Mouse (Mus musculus): ENCODE data around the gene Sgo1. TPM values are rescaled to one million over a fixed set of nuclear protein-coding genes. Genes with fewer than 3 reads are reported as not detected.
"Not testable (repeated sequence)": the region's sequence is repeated elsewhere in the genome, so short reads cannot be mapped to it uniquely, and the experiment has no call there.

Sgo1 gene
- polyA plus RNA-seq, 1 experiment from 2014 or later: 24.6 TPM

- no peak for ATAC-seq (ENCODE audit: insufficient number of reproducible peaks, low FRiP score, low TSS enrichment, low read depth)
- Histone ChIP-seq H3K4me1 (no peaks in the 10 kb centered on the region), H3K27me3 (no peaks in the 10 kb centered on the region), H3K4me3 (replicated peaks) (no peak overlapping the region), H3K27ac (replicated peaks) (no peak overlapping the region), H3K4me2 (replicated peaks) (no peak overlapping the region), H3K36me3 (peaks cover 16% of the 10 kb centered on the region; the same call in 1 of the 2 replicates), H3K9ac (no peak overlapping the region), H3K9me3 (replicated peaks) (no peaks in the 10 kb centered on the region)
- WGBS: 72% methylated on average over 2 of the region's 2 CpGs
Measured at GRCm38 (mm10) chr17:53664703-53665382, 24.3 kb downstream of the Sgo1 start.

- H3K9ac ChIP-seq: no peak overlapping the region
- H3K9me3 ChIP-seq (replicated peaks): no peaks in the 10 kb centered on the region
- peaks cover 22% of the 10 kb centered on the region; the same call in 1 of the 2 replicates for H3K36me3 ChIP-seq
- H3K27me3 ChIP-seq: no peaks in the 10 kb centered on the region
- no peak overlapping the region for H3K4me3 ChIP-seq (replicated peaks)
- no peak overlapping the region for H3K27ac ChIP-seq (replicated peaks)
- H3K4me1 ChIP-seq: no peaks in the 10 kb centered on the region
- no peak overlapping the region for H3K4me2 ChIP-seq (replicated peaks)
- ATAC-seq (ENCODE audit: insufficient number of reproducible peaks, low FRiP score, low TSS enrichment, low read depth): no peak
- WGBS: 78% methylated on average over 3 of the region's 3 CpGs
Measured at GRCm38 (mm10) chr17:53664267-53664666, 24.9 kb downstream of the Sgo1 start.

DNA sequence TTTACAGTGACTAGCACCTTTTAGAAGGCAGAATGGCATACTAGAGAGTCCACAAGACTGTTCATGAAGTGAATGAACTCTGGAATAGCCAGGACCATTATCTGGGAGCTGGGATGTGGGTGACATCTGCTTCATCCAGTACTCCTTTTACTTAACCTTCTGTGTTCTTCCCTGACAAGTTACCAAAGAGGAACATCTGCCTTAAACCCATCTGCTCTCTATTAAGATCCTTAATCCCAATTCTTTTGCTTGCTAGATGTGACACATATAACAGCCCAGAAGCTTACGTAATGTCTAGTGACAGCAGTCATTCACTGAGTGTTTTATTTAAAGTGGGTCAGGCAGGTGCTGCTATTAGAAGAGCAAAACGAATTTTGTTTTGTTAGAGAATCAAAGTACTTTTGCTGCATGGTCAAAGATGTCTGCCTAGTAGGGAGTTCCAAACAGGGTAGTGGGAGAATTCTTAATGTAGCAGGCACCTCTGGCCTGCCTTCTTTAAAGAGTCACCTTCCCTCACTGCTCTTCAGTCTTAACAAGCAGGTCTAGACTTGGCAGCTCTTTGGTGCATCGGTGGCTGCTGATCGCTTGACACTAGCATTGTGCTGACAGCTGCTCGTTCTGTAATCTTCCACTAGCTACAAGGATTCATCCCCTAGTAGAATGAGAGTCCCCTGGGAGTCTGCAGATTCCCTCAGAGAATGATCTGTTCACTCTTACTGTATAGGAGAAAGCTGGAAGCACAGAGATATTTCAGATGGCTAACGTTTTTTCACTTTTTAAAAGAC is 27.9 kb downstream of the Sgo1 start:
- no peak overlapping the region for H3K9ac ChIP-seq
- H3K4me3 ChIP-seq (replicated peaks): no peak overlapping the region
- no peak overlapping the region for H3K27ac ChIP-seq (replicated peaks)
- H3K4me2 ChIP-seq (replicated peaks): no peak overlapping the region
- no peaks in the 10 kb centered on the region for H3K9me3 ChIP-seq (replicated peaks)
- no peaks in the 10 kb centered on the region for H3K4me1 ChIP-seq
- H3K27me3 ChIP-seq: no peaks in the 10 kb centered on the region
- ATAC-seq (ENCODE audit: insufficient number of reproducible peaks, low FRiP score, low TSS enrichment, low read depth): no peak
- peaks cover 21% of the 10 kb centered on the region; the same call in 1 of the 2 replicates for H3K36me3 ChIP-seq
- 59% methylated on average over 6 of the region's 6 CpGs for WGBS

- ATAC-seq (ENCODE audit: insufficient number of reproducible peaks, low FRiP score, low TSS enrichment, low read depth): no peak
- Histone ChIP-seq H3K9ac (no peak overlapping the region), H3K9me3 (replicated peaks) (no peaks in the 10 kb centered on the region), H3K36me3 (peaks cover 26% of the 10 kb centered on the region; the same call in 1 of the 2 replicates), H3K4me2 (replicated peaks) (no peak overlapping the region), H3K4me3 (replicated peaks) (no peak overlapping the region), H3K27me3 (no peaks in the 10 kb centered on the region), H3K27ac (replicated peaks) (no peak overlapping the region), H3K4me1 (no peaks in the 10 kb centered on the region)
- 69% methylated on average over 4 of the region's 4 CpGs for WGBS
Measured at GRCm38 (mm10) chr17:53659738-53660137, 29.4 kb downstream of the Sgo1 start.

DNA sequence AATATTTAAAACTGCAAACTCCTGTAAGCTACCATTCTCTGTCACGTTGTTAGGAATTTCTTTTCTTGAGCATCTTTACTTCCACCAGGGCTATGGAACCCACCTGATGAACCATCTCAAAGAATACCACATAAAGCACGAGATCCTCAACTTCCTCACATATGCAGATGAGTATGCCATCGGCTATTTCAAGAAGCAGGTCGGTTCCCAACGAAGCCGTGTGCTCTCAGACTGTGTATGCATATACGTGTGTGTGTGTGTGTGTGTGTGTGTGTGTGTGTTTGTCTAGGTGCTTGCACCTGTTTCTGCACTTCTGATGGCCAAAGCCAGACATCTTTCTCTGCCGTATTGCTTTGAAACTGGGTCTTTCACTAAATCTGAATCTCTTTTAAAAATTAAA is 29.9 kb downstream of the Sgo1 start:
- Histone ChIP-seq H3K27me3 (no peaks in the 10 kb centered on the region), H3K9me3 (replicated peaks) (no peaks in the 10 kb centered on the region), H3K27ac (replicated peaks) (no peak overlapping the region), H3K4me2 (replicated peaks) (no peak overlapping the region), H3K4me1 (no peaks in the 10 kb centered on the region), H3K4me3 (replicated peaks) (no peak overlapping the region), H3K9ac (no peak overlapping the region), H3K36me3 (peaks cover 26% of the 10 kb centered on the region; the same call in 1 of the 2 replicates)
- WGBS: 85% methylated on average over 8 of the region's 8 CpGs
- no peak for ATAC-seq (ENCODE audit: insufficient number of reproducible peaks, low FRiP score, low TSS enrichment, low read depth)

DNA sequence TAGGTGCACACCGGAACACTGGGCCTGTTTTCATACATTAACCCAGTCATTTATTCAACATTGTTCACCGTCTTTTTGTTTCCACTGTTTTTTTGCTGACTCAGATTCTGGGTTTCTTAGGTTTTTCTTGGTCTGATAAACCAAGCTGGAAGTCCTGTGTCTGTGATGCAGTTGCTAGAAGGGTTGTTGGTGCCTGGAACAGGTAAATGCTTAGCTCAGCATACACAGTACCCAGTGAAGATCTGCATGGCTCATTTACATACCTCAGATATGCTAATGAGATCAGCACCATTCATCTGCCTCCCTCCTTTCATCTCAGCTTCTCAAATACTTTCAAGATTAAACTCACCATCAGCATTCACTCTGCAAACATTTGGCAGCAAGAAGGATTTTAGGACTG is 30.5 kb downstream of the Sgo1 start:
- H3K36me3 ChIP-seq: peaks cover 31% of the 10 kb centered on the region
- no peak overlapping the region for H3K4me3 ChIP-seq (replicated peaks)
- ATAC-seq (ENCODE audit: insufficient number of reproducible peaks, low FRiP score, low TSS enrichment, low read depth): no peak
- H3K27ac ChIP-seq (replicated peaks): no peak overlapping the region
- H3K9ac ChIP-seq: no peak overlapping the region
- no peaks in the 10 kb centered on the region for H3K27me3 ChIP-seq
- H3K4me2 ChIP-seq (replicated peaks): no peak overlapping the region
- 85% methylated on average over 2 of the region's 2 CpGs for WGBS
- H3K9me3 ChIP-seq (replicated peaks): no peaks in the 10 kb centered on the region
- H3K4me1 ChIP-seq: no peaks in the 10 kb centered on the region

DNA sequence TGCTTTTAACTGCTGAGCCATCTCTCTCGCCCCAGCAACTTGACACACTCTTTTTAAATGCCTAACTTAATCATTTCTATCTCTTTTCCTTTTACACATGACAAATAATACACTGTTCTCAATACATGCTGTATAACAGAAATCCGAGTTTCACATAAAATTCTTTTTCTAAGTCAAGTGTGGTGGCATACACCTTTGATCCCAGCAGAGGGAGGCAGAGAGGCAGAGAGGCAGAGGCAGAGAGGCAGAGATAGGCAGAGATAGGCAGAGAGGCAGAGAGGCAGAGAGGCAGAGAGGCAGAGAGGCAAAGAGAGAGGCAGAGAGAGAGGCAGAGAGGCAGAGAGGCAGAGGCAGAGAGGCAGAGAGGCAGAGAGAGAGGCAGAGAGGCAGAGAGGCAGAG is 31.7 kb downstream of the Sgo1 start:
- H3K27ac ChIP-seq (replicated peaks); H3K4me2 ChIP-seq (replicated peaks); H3K9ac ChIP-seq; H3K9me3 ChIP-seq (replicated peaks); H3K27me3 ChIP-seq; H3K4me1 ChIP-seq; ATAC-seq (ENCODE audit: insufficient number of reproducible peaks, low FRiP score, low TSS enrichment, low read depth); H3K4me3 ChIP-seq (replicated peaks): not testable (repeated sequence)
- peaks cover 34% of the 10 kb centered on the region for H3K36me3 ChIP-seq
- WGBS: 66% methylated on average over 2 of the region's 2 CpGs

- Histone ChIP-seq H3K4me2 (replicated peaks) (no peak overlapping the region), H3K36me3 (peaks cover 39% of the 10 kb centered on the region), H3K9ac (no peak overlapping the region), H3K4me3 (replicated peaks) (no peak overlapping the region), H3K27me3 (no peaks in the 10 kb centered on the region), H3K4me1 (no peaks in the 10 kb centered on the region), H3K27ac (replicated peaks) (no peak overlapping the region), H3K9me3 (replicated peaks) (no peaks in the 10 kb centered on the region)
- WGBS: 61% methylated on average over 6 of the region's 6 CpGs
- ATAC-seq (ENCODE audit: insufficient number of reproducible peaks, low FRiP score, low TSS enrichment, low read depth): no peak
Measured at GRCm38 (mm10) chr17:53656369-53656860, 32.7 kb downstream of the Sgo1 start.

- no peak overlapping the region for H3K9ac ChIP-seq
- H3K4me3 ChIP-seq (replicated peaks): no peak overlapping the region
- no peaks in the 10 kb centered on the region for H3K9me3 ChIP-seq (replicated peaks)
- H3K27me3 ChIP-seq: no peaks in the 10 kb centered on the region
- H3K4me1 ChIP-seq: no peaks in the 10 kb centered on the region
- no peak overlapping the region for H3K4me2 ChIP-seq (replicated peaks)
- H3K36me3 ChIP-seq: peaks cover 40% of the 10 kb centered on the region
- WGBS: 79% methylated on average over 2 of the region's 2 CpGs
- H3K27ac ChIP-seq (replicated peaks): no peak overlapping the region
- ATAC-seq (ENCODE audit: insufficient number of reproducible peaks, low FRiP score, low TSS enrichment, low read depth): no peak
Measured at GRCm38 (mm10) chr17:53655959-53656358, 33.2 kb downstream of the Sgo1 start.

GRCm38 (mm10) chr17:53655081-53655480 is 34.1 kb downstream of the Sgo1 start:
- no peaks in the 10 kb centered on the region for H3K27me3 ChIP-seq
- H3K27ac ChIP-seq (replicated peaks): no peak overlapping the region
- peaks cover 34% of the 10 kb centered on the region for H3K36me3 ChIP-seq
- H3K9ac ChIP-seq: no peak overlapping the region
- H3K4me3 ChIP-seq (replicated peaks): no peak overlapping the region
- no peak overlapping the region for H3K4me2 ChIP-seq (replicated peaks)
- no peaks in the 10 kb centered on the region for H3K9me3 ChIP-seq (replicated peaks)
- 85% methylated on average over 6 of the region's 6 CpGs for WGBS
- ATAC-seq (ENCODE audit: insufficient number of reproducible peaks, low FRiP score, low TSS enrichment, low read depth): no peak
- no peaks in the 10 kb centered on the region for H3K4me1 ChIP-seq

- Histone ChIP-seq H3K27me3 (no peaks in the 10 kb centered on the region), H3K9me3 (replicated peaks) (no peaks in the 10 kb centered on the region), H3K27ac (replicated peaks) (no peak overlapping the region), H3K4me3 (replicated peaks) (no peak overlapping the region), H3K4me2 (replicated peaks) (no peak overlapping the region), H3K4me1 (no peaks in the 10 kb centered on the region), H3K36me3 (peaks cover 30% of the 10 kb centered on the region), H3K9ac (no peak overlapping the region)
- ATAC-seq (ENCODE audit: insufficient number of reproducible peaks, low FRiP score, low TSS enrichment, low read depth): no peak
- 92% methylated on average over 4 of the region's 4 CpGs for WGBS
Measured at GRCm38 (mm10) chr17:53654596-53654995, 34.5 kb downstream of the Sgo1 start.

Measured in embryonic facial prominence, embryonic 15.5 days (tissue).